Mouse (Mus musculus): ENCODE results near the gene Sgms2. TPM values are rescaled to one million over a fixed set of nuclear protein-coding genes. Genes with fewer than 3 reads are reported as not detected.

Sgms2 gene
- 1 to 10 TPM; 3.9 to 6.6 TPM for total RNA-seq (2021)
- long read RNA-seq, experiment 1, partial matches to known transcripts = 1 of 3 reads
- long read RNA-seq, experiment 1, other reads (novel, unspliced or antisense) = 2 of 3 reads
- long read RNA-seq, experiment 2, partial matches to known transcripts = 0 of 5 reads
- long read RNA-seq, experiment 2, other reads (novel, unspliced or antisense) = 5 of 5 reads

DNA sequence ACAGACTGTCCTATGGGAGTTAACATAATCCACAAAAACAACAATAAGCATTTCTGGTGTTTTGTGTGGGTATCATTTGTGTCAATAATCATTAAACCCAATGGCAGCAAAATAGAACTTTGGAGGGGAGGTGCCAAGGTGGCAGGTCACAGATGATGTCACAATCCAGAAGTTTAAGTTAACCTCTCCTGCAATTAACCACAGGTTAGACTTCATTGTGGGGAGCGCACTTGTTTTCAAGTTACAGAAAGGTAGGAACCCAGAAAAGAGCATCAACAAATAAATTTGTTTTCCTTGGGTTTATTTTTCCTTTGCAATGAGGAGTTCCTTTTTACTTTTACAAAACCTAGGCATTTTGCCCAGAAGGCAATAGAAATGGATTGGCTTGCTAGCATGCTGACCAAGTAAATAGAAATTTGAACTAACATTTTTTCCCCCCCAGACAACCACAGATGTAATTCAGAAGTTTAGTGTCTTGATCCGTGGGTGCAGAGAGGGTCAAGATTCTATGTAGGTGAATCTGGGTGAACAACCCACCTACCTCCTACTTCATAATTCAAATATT, at the start of gene Sgms2:
Sgms2 (minus strand) TSS at position 51 of the 565 bp plus-strand sequence.
- no peak for DNase-seq (ENCODE audit: low spot score in 2 of 2)

DNA sequence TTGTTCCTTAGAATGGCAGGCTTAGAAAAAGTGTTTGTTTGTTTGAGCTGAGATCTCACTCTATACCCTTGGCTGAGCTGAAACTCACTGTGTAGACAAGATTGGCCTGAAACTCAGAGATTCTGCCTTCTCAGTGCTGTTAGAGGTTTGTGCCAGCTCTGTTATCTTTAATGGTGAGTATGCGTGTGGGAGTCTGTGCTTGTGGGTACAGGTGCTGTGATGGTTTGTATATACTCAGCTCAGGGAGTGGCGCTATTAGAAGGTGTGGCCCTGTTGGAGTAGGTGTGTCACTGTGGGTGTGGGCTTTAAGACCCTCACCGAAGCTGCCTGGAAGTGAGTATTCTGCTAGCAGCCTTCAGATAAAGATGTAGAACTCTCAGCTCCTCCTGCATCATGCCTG, 34.0 kb upstream of the Sgms2 start:
- DNase-seq (ENCODE audit: low spot score in 2 of 2) = no peak

DNA sequence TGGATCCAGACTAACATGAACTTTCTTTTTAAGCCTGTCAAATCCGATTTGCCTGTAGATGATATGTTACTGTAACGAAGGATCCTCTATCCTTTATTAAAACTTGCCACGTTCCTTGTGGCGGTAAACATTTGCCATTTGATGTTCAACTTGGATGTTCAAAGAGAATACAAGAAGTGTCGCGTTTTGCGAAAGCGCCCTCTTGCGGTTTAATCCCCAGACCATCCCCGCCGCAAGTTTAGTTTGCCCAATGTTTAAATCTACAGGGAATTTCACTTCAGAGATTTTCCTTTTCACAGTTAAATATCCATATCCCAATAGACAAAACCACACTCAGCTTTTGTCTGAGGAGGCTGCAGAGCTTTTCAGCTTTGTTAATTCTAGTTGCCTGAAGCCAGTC, 33.6 kb upstream of the Sgms2 start:
- DNase-seq (ENCODE audit: low spot score in 2 of 2) = peak; percentile 38 to 50

DNA sequence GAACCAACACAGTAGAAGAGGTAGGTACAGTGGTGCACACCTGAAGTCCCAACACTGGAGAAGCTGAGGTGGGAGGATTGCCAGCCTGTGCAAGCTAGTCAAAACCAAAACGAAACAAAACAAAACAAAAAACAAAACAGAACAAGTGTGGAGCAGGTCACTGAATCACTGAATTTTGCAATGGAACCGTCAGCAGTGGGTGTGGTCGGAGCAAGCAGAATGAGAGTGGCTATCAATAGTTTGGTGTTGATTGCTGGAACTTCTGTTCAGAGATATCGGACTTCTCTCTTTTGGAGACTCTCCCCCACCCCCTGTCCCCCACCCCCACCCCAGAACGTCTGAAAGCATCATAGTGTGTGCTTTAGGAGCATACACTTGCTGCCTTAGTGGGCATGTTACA, 33.0 kb upstream of the Sgms2 start:
- no peak for DNase-seq (ENCODE audit: low spot score in 2 of 2)

DNA sequence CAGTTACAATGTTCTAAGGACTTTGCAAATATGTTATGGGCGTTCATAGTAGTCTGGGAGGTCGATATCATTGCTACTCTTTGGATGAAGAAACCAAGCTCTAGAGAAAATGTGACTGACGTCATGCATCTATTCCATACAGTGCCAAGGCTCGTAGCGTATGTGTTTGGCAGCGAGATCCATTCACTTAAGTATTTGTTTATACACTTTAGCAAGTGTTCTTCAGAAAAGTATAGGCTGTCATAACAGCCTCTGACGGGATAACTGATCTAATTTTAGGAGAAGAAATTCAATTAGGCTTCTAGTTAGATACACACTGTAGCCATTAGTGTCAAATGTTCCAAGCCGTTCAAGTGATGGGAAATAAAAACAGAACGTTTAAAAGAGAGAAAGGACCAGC, 32.5 kb upstream of the Sgms2 start:
- DNase-seq (ENCODE audit: low spot score in 2 of 2) = no peak

DNA sequence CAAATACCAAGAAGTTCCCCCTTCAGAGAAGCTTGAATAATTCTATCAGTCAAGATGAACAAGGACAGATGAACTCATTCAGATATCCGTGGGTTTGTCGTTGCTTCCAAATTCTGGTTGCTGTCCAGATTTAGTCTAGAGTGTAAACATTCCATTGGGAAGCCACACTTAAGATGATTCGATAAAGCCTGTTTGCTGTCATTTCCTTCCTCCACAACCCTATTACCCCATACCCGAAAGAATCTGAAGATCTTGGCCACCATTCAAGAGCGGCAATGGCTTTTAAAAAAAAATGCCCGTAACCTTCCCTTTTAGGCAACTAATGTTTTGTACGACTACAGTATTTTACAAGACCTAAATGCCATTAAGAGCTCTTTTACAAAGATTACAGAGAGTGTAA, 31.0 kb upstream of the Sgms2 start:
- no peak for DNase-seq (ENCODE audit: low spot score in 2 of 2)

DNA sequence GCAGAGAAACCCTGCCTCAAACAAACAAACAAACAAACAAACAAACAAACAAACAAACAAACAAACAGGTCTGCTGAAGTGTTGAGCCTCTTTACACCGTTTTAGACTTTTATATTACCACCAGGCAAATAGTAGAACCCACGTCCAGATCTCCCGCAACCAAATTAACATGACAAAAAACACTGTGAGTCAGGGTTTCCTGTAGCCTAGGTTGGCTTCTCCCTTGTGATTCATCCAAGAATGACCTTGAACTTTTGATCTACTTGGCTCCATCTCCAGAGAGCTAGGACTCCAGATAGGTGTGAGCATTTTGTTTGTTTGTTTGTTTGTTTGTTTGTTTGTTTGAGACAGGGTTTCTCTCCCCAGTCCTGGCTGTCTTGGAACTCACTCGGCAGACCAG, 30.0 kb upstream of the Sgms2 start:
- DNase-seq (ENCODE audit: low spot score in 2 of 2) = no peak

DNA sequence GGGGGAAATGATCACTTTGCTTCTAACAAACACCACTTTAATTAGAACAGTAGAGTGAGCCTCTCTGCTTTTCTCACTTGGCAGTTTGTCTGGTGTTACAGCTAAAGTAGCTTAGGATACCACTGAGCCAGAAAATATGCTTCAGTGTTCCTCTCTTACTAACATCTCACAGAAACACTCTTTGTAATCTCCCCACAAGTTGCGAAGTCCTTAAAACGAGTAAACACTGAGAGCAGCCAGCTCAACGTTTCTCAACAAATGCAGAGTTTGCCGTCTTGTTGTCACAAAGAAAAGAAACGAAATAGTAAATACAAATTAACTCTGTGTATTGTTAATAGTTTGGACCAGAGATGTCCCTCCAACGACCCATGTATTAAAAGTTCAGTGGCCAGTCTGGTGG, 26.5 kb upstream of the Sgms2 start:
- no peak for DNase-seq (ENCODE audit: low spot score in 2 of 2)

DNA sequence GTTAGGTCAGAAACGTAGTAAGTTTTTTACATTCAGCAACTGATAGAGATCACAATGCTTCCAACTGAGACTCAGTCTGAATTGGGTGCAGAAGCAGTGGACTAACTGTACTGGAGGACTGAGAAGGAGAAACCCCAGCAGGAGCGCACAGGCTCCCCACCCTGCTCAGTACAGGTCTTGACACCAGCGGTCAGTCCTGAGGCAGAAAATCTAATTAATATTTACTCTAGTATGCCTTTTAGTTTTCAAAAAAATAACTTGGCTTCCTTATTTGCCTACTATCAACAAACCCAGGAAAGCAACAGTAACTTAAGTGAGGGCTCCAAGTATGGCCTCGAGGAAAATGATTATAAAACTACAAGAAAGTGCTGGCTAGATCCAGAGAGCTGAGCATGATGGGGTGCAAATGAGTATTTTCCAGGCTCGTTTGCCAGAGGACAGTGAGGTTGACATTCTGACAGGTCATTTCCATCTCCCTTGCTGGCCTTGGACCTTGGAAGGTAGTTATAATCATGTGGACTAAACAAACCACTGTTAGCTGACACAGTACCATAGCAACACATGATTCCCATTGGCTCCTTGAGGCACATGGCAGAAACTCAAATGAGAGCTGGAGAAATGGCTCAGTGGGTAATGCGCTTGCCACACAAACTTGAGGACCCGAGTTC, 25.3 kb upstream of the Sgms2 start:
- DNase-seq (ENCODE audit: low spot score in 2 of 2) = no peak

DNA sequence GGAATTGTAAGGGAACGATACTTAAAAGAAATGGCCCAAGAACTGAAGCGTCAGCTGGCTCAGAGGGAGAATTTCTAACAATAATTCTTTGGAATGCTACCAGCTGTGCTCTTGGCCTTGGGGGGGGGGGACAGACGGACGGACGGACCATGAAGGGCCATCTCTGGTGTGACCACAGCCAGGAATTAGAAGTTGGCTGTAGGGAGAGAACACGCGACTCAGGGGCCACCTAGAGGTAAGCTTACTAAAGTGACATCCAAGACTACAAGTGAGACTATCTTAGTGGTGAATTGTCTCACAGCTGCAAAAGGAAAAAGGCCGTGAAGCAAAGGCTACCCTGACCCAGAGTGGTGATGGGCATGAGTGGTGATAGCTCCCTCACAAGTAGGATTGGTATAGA, 20.4 kb upstream of the Sgms2 start:
- DNase-seq (ENCODE audit: low spot score in 2 of 2) = no peak

DNA sequence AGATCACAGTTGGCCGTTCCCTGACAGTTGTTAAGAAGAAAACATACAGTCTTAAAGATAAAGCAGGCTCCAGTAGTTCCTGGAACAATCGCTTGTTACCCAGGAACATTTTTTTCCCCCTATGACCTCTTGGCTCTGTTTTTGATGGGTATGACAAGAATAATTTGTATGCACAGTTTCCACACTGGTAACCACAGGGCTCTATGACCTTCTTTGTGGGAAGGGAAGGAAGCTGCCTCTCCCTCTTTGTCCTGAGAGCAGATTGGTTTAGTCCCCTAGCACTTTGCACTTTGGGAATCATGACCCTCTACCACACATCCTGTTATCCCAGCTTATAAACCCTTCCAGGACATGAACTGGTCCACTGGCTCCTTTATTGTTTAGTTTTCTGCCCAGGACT, 16.8 kb upstream of the Sgms2 start:
- no peak for DNase-seq (ENCODE audit: low spot score in 2 of 2)

DNA sequence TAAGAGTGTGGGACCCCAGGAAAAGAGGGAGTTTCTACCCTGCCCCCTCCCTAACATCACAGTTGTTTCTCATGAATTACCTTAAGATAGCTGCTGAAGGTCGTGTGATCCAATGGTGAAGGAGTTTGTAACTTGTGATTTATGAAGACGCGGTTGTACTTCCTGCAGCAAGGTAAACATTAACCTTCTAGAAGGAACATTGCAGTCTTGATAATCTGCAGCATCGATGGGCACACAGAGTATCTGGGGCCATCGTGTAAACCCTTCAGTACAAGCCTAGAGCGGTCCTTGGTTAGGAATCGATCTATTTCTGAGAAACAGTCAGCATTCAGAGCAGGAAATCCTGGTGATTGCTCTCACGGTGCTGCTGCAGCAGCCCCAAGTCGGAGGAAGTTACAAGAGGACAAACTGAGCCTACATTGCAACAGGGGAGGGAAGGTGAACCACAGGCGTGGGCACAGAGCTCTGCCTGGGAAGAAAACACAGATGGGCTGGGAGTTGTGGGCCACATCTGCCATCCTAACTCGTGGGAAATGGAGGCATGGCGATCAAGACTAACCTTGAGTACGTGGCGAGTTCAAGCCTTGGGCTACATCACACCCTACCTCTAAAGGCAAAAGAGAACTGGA, 13.5 kb upstream of the Sgms2 start:
- DNase-seq (ENCODE audit: low spot score in 2 of 2) = no peak

DNA sequence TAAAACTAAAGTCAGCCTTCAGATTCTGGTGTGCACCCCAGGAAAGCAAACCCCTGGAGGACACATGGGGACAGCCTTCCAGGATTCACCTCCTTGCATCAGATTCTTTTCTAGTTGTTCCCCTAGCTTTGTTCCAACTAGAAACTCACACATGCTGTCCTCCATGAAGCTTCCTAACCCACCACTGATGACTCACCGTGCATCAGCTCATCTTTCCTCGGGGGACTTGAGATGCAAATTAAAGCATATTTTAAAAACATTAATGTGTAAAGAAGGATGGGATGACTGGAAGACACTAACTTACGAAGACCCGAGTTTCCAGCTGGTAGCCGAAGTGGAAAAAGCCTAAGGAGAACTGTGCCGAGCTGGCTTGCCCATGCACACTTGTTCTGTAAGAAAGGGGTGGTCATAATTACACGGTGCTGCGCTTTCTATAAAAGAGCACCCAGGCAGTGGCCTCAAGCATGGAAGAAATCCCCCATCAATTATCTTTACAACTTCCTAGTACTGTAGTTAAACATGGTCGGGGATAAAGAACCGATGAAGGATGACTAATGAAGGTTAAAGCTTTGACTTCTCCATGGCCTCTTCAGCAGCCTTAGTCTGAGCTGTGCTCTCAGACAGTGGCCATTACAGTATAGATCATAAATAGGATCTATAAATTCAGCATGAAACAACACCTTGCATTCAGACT, 10.6 kb upstream of the Sgms2 start:
- no peak for DNase-seq (ENCODE audit: low spot score in 2 of 2)

DNA sequence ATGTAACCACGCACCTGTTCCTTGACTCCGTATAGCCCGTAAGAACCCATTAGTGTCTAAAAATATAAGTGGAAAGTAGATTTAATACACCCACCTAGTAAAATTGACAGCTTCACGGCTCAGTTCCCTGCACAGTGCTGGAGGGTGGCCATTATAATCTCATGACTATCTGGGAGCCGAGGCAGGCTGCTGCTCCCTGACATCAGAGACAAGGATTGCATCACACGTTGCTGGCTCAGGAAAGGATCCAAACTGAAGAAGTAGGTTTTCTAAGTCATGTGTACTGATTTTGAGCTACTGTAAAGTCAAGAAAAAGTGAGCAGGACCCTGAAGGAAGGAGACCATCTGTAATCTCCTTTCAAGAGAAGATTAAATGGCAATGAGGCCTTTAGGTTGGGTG, 8.4 kb upstream of the Sgms2 start:
- no peak for DNase-seq (ENCODE audit: low spot score in 2 of 2)

DNA sequence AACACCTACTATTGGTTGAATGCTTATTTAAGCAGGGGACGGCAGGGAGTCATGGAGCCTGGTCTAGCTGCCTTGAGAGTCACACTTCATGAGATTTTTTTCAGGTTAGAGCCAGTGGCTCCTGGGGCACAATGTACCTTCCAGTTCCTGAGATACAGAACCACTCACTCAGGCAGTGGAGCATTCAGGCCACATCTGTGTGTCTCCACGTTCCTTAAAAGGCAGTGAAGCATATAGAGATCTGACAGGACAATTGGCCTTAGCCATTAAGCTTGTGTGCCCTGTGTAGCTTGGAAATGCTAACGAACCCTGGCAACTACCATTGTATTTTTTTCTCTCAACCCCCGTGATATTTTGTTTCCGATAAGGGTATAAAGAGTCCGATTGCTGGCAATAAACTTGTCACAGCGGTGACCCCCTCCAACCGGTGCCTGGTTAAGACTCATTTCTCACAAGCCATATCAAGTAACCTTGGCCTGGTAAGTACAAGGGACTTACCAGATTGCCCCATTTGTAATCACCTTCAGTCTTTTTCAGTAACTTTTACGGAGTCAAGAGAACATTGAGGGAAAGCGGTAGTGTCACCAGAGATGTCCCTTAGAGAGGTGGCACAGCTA, 5.4 kb upstream of the Sgms2 start:
- DNase-seq (ENCODE audit: low spot score in 2 of 2) = no peak

DNA sequence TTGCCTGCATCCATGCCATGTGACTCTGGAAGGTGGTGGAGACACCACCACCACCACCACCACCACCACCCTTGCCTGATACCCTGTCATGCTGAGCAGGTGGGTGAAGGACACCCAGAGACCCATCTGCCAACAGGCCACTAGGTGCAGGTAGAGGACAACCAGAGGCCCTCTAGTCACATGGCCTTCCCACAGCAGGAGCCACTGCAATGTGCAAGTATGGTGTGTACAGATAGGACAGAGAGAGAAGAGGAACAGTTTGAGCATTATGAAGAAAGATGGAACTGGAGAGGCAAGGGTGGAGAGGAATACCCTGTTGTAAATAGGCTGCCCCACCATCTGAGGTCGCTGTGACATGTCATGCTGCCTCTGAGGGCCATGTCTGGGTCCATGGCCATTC, 3.9 kb upstream of the Sgms2 start:
- no peak for DNase-seq (ENCODE audit: low spot score in 2 of 2)

DNA sequence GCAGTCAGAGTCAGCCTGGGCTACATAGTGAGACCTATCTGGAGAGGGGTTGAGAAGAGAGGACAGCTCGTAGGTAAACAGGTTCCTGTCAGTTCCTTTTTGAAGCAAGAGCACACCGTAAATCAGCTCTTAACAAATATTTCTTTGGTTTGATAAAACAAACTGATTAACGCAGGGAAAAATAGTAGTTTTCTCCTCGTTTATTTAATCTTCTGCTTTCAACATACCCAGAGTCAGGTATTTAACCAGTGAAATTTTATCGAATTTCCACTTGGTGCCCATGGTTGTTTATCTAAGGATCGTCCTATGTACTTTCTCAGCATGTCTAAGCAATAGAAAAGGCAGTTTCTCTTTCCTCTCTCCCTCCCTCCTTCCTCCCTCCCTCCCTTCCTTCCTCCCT, 2.0 kb upstream of the Sgms2 start:
- DNase-seq (ENCODE audit: low spot score in 2 of 2) = no peak

DNA sequence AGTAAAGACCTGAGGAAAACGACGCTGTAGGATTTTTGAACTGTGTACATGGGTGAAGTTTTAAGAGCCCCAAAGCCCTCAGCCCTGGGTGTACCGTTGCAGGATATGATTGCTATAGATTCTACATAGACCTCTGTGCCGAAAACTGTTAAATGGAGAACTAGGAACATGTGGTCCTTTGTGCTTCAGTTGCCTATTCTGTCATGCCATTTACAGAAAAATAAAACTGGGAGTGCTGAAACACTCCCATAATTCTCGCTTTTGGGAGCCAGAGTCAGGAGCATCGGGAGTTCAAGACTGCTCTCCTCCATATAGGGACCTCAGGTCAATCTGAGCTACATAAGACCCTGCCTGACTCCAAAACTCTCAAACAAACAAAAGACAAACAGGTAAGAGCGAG, 769 bp upstream of the Sgms2 start:
- no peak for DNase-seq (ENCODE audit: low spot score in 2 of 2)

DNA sequence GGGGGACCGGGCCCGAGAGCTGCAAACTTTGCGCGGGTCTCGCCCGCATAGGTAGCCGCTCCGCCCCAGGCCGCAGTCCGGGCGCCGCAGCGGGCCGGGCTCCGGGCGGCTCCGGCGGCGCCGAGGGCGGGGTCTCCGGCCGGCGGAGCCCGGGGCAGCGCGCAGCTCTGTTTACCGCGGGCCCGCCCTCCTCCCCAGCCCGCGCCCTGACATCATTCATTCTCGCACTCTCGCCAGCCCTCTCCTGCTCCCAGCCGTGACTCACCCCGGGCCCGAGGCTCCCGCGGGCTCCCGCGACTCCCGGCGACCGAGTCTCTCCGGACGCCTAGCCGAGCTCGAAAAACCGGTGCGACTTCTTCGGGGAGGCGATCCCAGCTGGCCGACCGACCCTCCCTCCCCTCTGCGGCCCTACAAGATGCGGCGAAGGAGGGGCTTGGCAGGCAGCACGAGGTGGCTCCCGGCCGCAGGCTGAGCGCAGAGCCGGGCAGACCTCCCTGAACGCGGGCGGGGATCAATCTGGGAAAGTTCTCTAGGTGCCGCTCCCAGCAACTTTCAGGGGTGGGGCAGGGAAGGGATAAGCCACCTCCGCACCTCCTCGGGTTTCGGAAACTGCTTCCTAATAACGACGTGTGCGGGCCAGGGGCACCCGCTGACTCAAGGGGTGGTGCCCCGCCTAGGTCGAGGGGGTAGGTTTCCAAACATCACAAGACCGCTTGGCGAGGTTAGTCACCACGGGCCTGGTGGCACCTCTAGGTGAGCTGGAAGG, 885 bp downstream of the Sgms2 start:
- DNase-seq (ENCODE audit: low spot score in 2 of 2) = peak; percentile 73 to 81

DNA sequence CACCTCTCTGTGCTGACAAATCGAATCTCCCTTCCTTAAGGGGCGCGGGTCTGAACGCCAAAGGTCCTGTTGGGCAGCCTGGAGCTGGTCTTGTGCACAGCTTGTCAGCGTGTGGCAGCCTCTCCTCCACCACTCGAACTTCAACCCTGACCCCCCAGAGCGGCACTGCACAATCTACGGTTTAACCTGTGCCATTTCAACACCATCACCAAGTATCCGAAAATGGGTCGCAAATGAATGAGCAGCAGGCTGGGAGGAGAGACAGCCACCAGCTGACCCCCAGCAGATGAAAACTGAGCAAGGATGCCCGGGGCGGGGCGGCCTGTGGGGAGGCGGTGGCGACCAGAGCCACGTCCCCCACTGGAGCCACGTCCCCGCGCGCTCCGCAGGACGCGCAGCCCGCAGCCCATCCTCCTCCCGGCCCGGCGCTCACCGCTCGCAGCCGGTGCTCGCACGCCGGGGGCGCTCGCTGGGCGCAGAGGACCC, 1.5 kb downstream of the Sgms2 start:
- DNase-seq (ENCODE audit: low spot score in 2 of 2) = peak in 1 of 2 experiments; percentile 50

DNA sequence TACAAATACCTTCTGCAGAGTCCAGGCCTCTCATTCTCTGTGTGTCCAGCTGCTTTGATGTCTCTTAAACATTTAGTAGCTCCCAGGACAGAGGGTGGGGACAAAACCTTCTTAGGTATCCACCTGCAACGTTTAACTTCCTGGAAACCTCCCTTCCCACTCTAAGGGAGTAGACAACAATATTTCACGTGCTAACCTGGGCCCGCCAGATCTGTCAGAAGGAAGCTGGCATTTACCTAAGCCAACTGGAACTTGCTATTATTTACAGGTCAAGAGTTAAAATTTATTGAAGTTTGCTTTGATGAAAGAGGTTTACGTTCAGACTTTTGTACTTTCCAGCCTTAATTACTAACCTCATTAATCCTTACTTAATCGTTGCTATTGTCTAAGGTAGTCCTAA, 2.2 kb downstream of the Sgms2 start:
- no peak for DNase-seq (ENCODE audit: low spot score in 2 of 2)
